Mouse (Mus musculus): Measurements from ENCODE around the gene Mcur1. TPM values are rescaled to one million over a fixed set of nuclear protein-coding genes. Genes with fewer than 3 reads are reported as not detected.

Gene Mcur1
- total RNA-seq (2022) = 10 to 100 TPM; 16.3 to 19.9 (median 19.1) TPM

DNA sequence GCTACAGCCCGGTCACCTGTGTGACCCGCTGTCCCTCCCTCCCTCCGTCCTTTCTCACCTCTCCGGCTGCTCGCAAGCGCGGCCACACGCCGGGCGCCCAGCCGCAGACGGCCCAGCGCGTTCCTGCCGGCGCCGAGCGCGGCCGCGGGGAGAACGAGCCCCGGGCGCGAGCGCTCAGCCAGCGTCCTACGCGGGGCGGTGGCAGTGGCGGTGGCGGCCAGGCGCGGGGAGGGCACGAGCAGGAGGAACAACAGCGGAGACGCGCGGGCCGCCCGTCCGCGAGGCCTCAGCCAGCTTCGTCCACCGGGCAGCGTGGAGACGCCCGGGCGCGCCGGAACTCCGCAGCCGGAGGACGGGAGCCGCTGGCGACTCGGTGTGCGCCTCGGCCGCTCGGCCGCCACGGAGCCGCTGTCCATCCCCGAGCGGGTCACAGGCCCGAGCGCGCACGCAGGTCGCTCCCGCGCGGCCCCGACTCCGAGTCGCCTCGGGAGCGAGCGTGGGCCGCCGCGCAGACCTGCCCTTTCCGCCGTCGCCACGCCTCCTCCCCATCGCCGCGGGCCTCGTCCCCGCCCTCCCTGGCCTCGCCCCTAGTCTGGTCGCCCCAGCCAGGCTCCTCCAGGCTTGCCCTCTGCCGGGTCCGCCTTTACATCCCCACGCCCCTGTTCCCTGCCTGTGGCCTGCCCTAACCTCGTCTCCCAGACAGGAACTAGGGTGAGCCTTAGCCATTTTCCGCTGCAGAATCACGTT, at the start of gene Mcur1:
Mcur1 (minus strand) TSS at position 481 of the 747 bp plus-strand sequence.
- DNase-seq (ENCODE audit: low spot score in 2 of 2) = peak; percentile 74 to 80

DNA sequence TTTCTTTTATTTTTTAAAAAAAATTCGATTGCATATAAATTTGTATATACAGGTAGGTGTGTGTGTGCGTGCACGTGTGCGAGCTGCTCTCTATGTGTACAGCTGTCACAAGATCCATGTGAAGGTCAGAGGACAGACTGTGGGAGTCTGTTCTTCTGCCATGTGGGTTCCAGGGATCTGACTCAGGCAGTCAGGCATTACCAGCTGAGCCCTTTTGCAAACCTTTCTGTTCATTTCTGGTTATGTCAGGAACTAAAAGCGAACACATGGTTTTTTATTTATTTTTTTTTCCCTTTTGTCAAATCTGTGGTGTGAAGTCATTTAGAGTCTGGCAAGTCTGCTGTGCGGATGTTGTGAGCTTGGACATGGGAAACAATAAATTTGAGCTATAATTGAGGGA, 48.9 kb upstream of the Mcur1 start:
- DNase-seq (ENCODE audit: low spot score in 2 of 2) = no peak

- DNase-seq (ENCODE audit: low spot score in 2 of 2) = no peak
These were observed 43.1 kb upstream of the Mcur1 start for GRCm38 (mm10) chr13:43603042-43603441.

DNA sequence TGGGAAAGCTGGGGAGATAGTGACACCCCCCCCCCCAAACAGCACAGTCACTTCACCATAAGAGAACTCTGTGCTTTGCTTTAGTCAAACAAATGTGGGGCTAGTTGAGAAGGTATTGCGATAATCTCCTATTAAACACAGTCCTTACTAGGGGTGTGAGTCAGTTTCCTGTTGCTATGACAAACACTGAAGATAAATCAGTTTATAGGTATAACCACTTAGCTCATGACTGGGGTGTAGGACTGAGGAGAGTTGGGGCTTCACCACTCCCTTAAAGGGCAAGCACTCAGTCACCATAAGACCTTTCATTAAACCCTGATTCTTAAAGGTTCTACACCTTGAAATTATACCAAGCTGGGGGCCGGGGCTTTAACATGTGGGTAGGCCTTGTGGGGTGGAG, 42.4 kb upstream of the Mcur1 start:
- no peak for DNase-seq (ENCODE audit: low spot score in 2 of 2)

DNA sequence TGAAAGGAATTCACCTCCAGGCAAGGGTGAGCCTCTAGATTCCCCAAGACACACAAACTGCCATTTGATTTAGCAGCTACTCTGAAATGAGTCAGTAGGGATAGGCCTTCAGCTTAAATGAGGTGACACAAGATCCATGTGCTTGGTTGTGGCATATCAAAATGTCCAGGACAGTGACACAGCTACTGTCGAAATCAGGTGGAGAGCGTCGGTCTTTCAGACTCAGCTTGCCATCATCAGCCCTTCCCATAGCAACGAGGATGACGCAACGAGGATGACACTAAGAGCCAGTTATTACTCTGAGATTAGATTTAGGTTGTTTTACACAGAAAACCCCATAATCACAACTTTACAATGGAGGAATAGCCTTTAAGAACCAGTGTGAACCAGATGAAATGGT, 41.0 kb upstream of the Mcur1 start:
- no peak for DNase-seq (ENCODE audit: low spot score in 2 of 2)

- DNase-seq (ENCODE audit: low spot score in 2 of 2) = no peak
These were observed 35.9 kb upstream of the Mcur1 start for GRCm38 (mm10) chr13:43595896-43596295.

DNA sequence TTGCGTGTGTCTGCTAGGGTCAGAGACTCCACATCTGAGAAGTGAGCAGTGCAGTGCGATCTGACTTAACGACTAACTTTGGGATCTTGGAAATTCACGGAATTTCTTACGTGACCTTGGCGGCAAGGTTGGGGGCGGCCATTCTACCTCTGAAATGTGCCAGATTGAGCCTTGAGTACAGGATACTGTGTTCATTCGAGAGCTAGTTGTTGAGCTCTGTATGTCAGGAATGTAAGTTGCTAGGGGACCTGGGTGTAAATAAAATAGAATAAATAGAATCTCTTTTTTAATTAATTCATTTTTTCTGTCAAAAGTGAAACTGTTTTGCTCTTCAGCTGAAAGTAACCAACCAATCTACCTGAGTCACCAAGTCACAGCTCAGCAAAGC, 32.7 kb upstream of the Mcur1 start:
- DNase-seq (ENCODE audit: low spot score in 2 of 2) = no peak

GRCm38 (mm10) chr13:43591828-43592680, 32.1 kb upstream of the Mcur1 start:
- no peak for DNase-seq (ENCODE audit: low spot score in 2 of 2)

- no peak for DNase-seq (ENCODE audit: low spot score in 2 of 2)
These were observed 28.2 kb upstream of the Mcur1 start for GRCm38 (mm10) chr13:43587844-43588840.

DNA sequence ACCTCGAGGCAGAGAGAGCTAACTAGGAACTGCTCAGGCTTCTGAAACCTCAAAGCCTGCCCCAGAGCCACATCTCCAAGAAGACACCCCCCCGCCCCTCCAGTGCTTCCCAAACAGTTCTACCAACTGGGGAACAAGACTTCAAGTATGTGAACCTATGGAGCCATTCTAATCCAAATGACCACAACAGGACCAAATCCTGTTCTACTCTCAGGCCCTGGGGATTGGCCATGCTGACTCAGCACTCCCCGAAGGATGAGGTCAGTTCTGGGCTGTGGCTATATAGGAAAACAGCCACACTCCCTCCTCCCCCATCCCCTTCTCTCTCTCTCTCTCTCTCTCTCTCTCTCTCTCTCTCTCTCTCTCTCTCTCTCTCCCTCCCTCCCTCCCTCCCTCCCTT, 27.0 kb upstream of the Mcur1 start:
- DNase-seq (ENCODE audit: low spot score in 2 of 2) = no peak

GRCm38 (mm10) chr13:43585335-43585734, 25.3 kb upstream of the Mcur1 start:
- DNase-seq (ENCODE audit: low spot score in 2 of 2) = no peak

- no peak for DNase-seq (ENCODE audit: low spot score in 2 of 2)
These were observed 23.5 kb upstream of the Mcur1 start for GRCm38 (mm10) chr13:43583504-43583903.

- no peak for DNase-seq (ENCODE audit: low spot score in 2 of 2)
These were observed 23.0 kb upstream of the Mcur1 start for GRCm38 (mm10) chr13:43582961-43583360.

- no peak for DNase-seq (ENCODE audit: low spot score in 2 of 2)
These were observed 20.7 kb upstream of the Mcur1 start for GRCm38 (mm10) chr13:43580661-43581060.

DNA sequence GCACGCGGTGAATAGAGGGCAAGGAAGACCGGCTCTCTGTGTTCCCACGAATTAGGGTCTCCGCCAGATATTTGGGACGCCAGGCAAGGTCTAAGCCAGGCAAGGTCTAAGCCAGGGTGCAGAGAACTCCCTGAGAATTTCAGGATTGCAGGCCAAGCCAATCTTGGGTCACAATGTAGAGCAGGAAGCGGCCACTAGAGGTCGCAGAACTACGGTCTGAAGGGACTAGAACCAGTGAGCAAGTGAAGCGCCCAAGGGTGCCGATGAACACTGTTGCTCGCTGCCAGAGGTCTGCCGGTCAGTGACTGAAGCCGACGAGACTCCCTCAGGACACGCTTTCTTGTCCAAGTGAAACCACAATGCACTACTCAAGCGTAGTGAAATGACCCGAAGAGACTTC, 19.7 kb upstream of the Mcur1 start:
- peak in 1 of 2 experiments; percentile 39 for DNase-seq (ENCODE audit: low spot score in 2 of 2)

DNA sequence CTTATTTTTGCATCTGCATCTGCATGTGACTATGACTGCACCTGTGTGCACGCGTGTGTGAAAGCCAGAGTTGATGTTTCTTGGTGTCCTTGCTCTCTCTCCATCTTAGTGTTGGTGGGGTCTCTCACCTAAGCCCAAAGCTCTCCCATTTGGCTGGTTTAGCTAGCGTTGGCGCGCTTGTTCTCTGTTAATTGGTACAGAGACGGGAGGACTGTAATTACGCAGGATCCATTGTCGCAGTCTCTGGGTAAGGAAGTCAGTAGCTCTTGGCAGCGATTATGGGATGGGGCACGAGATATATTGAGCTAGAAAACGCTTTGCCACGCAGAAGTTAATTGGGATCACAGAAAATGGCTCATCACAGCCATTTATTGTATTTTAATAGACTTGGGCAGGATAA, 17.8 kb upstream of the Mcur1 start:
- no peak for DNase-seq (ENCODE audit: low spot score in 2 of 2)

DNA sequence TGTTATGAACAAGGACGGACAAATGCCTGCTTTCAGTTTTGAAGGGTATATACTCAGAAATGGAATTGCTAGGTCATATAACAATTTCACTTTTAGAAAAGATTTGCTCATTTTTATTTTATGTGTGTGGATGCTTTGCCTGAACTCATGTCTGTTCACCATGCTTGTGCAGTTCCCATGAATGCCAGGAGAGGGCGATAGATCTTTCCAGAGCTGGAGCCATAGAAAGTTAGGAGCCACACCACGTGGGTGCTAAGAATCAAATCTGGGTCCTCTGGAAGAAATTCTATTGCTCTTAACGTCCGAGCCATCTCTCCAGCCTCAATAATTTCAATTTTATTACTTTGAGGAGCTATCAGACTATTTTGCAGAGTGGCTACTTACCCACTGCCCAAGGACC, 17.3 kb upstream of the Mcur1 start:
- no peak for DNase-seq (ENCODE audit: low spot score in 2 of 2)

DNA sequence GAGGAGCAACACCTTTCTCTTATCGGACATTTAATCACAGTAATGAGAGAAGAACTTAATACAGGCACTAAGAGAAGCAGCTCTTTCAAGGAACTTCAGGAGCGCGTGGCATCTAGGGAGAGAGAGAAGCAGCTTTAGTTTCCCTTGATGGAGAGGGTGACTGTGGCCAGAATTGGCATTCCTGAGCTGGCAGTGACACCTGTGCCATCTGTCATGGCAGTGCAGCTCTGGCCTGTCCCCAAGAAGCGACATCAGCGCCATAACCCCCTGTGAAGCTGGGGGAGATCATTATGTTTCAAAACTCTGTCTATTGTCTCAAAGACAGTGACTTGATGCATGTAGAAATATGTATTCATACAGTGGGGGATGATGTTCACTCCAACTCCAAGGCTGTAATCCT, 15.4 kb upstream of the Mcur1 start:
- DNase-seq (ENCODE audit: low spot score in 2 of 2) = no peak

DNA sequence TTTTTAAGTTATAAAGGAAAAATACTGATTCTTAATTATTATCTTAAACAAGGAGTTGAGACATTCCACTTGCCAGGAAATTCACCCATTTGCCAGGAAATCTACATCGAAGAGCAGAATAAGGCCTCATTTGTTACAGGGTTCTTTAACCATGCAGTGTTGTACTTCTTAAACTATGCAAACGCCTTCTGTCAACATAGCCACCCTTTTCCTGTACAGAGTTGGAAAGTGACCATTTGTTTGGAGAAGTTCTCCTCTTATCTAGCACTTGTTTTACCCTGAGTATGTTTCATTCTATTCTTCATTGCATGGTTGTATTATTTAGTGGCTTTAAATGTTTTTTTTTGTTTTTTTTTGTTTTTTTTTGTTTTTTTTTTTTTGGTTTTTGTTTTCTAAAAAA, 14.0 kb upstream of the Mcur1 start:
- no peak for DNase-seq (ENCODE audit: low spot score in 2 of 2)

GRCm38 (mm10) chr13:43567141-43567891, 7.3 kb upstream of the Mcur1 start:
- DNase-seq (ENCODE audit: low spot score in 2 of 2) = peak in 1 of 2 experiments; percentile 33

DNA sequence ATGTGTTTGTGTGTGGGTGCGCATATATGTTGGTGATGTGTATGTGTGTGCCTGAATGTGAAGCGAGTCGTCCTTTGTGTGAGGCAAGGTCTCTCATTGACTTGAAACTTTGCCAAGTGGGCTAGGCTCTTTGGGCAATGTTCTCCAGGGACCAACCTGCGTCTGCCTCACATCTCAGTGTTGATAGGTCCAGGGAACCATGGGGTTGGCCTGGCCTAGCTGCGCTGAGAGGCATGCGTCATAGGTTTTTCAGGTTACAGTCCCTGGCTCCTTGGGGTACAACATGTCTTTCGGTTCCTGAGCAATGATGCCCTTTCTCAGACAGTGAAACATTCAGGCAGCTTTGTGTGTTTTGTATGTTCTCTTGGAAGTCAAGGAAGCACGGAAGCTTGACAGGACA, 6.2 kb upstream of the Mcur1 start:
- no peak for DNase-seq (ENCODE audit: low spot score in 2 of 2)

Measured in left cerebral cortex, adult 8-10 months (tissue).